Mouse (Mus musculus) liver, postnatal 0 days (tissue): ENCODE measurements around the gene Kat2b.

Experiments
- CTCF ChIP-seq: sonication (generic); IDR thresholded peaks from 2 replicates; pipeline ENCODE4 v1.5.1; 2016; ENCODE audit warnings: antibody characterized with exemption, low read depth
- EP300 ChIP-seq: IDR thresholded peaks from 2 replicates; pipeline ENCODE4 v1.6.1; 2016; ENCODE audit warnings: antibody characterized with exemption, low read depth, mild to moderate bottlenecking

DNA sequence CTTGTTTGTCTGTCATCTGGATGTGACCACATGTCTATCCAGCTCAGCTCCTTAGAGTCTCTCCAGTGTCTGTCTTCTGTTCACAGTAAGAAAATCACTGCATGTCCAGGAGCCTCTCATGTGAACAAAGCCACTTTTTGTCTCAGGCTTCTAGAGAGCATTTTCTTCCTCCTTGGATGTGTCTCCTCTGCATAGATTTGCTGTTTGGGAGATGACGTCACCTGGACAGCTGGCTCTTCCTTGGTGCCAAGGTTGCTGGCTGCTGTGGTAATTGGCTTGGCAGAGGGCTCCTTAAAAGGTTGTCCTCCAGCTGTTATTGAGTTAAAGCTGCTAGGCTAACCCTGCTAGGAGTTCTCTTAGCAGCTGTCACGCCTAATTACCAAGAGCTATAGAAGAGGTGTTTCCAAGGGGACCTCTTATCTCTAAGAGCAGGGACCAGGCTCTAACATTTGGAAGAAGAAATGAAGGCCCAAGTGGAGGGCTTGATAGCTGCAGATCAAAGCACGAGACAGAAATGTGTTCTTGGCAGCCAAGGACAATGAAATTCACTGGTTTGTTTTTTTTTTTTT is 29.7 kb downstream of the Kat2b start:
- no peak for TF ChIP-seq CTCF
- TF ChIP-seq EP300, result peak; percentile 69
